In the genomic region with DNA sequence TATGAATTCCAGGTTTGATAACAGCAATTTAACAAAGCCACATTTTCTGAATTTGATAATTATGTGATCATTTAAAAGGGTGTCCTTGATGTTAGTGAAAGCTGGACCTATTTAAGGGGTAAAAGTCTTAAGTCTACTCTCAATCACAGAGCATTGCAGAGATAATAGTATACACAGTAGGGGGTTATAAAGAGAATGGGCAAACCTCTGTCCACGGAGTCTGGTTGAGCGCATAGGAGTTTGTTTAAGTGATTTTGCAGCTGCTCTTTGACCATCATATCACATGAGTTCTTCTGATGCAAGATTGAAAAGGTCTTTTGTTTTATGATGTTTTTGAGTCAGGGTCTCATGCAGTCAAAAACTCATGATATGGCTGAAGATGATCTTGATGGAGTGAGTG, we compare ENCODE assay signal across 28 mouse cellular contexts. TPM values are rescaled to one million over a fixed set of nuclear protein-coding genes. Genes with fewer than 3 reads are reported as not detected.
DNase-seq lines count a peak whose midpoint lies in the region; ATAC-seq and TF ChIP-seq lines count a peak whose summit lies in the region.
"Had no signal": no experiment of that assay in that cellular context is flagged by ENCODE, and none has a peak within 500 bp of the region (broad histone marks: within the 10 kb centered on the region; RNA-seq: fewer than 3 reads in every experiment).

No protein-coding gene starts in this region.

- no peaks in the 10 kb centered on the region for H3K4me1 ChIP-seq in intestine, postnatal 0 days (replicated peaks; ENCODE audit: control insufficient read depth, insufficient read depth, low read length)
- H3K4me1 ChIP-seq in intestine, embryonic 15.5 days (replicated peaks), result no peaks in the 10 kb centered on the region
- H3K4me1 ChIP-seq: hindbrain, embryonic 15.5 days had no signal

- ATAC-seq in intestine, postnatal 0 days, result 0 out of 2 replicates have a peak, but pooled peaks have one; percentile 35
- no peak for ATAC-seq in intestine, embryonic 15.5 days
- ATAC-seq: activated CD4-positive, CD25-positive, alpha-beta regulatory T cell, adult 4 months; forebrain, embryonic 13.5 days; forebrain, embryonic 16.5 days; Patski had no signal

- H3K9ac ChIP-seq in intestine, postnatal 0 days (ENCODE audit: low read depth, low read length), result no peak overlapping the region
- no peak overlapping the region for H3K9ac ChIP-seq in intestine, embryonic 15.5 days
- H3K9ac ChIP-seq: embryonic facial prominence, embryonic 13.5 days; forebrain, embryonic 13.5 days; hindbrain, embryonic 12.5 days; hindbrain, embryonic 15.5 days had no signal

- H3K4me2 ChIP-seq in intestine, postnatal 0 days (replicated peaks; ENCODE audit: low read depth), result no peak overlapping the region
- H3K4me2 ChIP-seq in intestine, embryonic 15.5 days (replicated peaks), result no peak overlapping the region
- H3K4me2 ChIP-seq: embryonic facial prominence, embryonic 13.5 days; forebrain, embryonic 13.5 days; heart, embryonic 11.5 days; hindbrain, embryonic 12.5 days; hindbrain, embryonic 15.5 days had no signal

- no peak overlapping the region for H3K4me3 ChIP-seq in intestine, postnatal 0 days (ENCODE audit: low read depth, low read length)
- H3K4me3 ChIP-seq in intestine, embryonic 15.5 days (replicated peaks), result no peak overlapping the region
- H3K4me3 ChIP-seq: embryonic facial prominence, embryonic 10.5 days; embryonic facial prominence, embryonic 13.5 days; erythroblast, embryonic 14.5 days; forebrain, embryonic 13.5 days; gastrocnemius, adult 2 months; hindbrain, embryonic 12.5 days; hindbrain, embryonic 15.5 days had no signal

- TF ChIP-seq CTCF in intestine, postnatal 0 days (IDR thresholded peaks at IDR 0.05; ENCODE audit: low read depth), result no peak

- 47% methylated on average over 2 of the region's 2 CpGs for WGBS in intestine, postnatal 0 days
- WGBS in intestine, embryonic 15.5 days, result 70% methylated on average over 2 of the region's 2 CpGs

- no peaks in the 10 kb centered on the region for H3K27me3 ChIP-seq in intestine, postnatal 0 days (replicated peaks; ENCODE audit: control insufficient read depth, insufficient read depth, low read length)
- H3K27me3 ChIP-seq in intestine, embryonic 15.5 days (replicated peaks), result no peaks in the 10 kb centered on the region
- H3K27me3 ChIP-seq: embryonic facial prominence, embryonic 13.5 days; forebrain, embryonic 13.5 days; hindbrain, embryonic 12.5 days; hindbrain, embryonic 15.5 days; Patski had no signal

- no peaks in the 10 kb centered on the region for H3K9me3 ChIP-seq in intestine, postnatal 0 days (ENCODE audit: control insufficient read depth)
- H3K9me3 ChIP-seq in intestine, embryonic 15.5 days, result no peaks in the 10 kb centered on the region
- H3K9me3 ChIP-seq: embryonic facial prominence, embryonic 10.5 days; embryonic facial prominence, embryonic 13.5 days; forebrain, embryonic 13.5 days; G1E; hindbrain, embryonic 12.5 days; hindbrain, embryonic 15.5 days had no signal

- no peaks in the 10 kb centered on the region for H3K36me3 ChIP-seq in intestine, postnatal 0 days (ENCODE audit: control insufficient read depth, insufficient read depth)
- H3K36me3 ChIP-seq in intestine, embryonic 15.5 days, result no peaks in the 10 kb centered on the region
- H3K36me3 ChIP-seq: embryonic facial prominence, embryonic 10.5 days; embryonic facial prominence, embryonic 13.5 days; G1E; hindbrain, embryonic 12.5 days; hindbrain, embryonic 15.5 days had no signal

- DNase-seq in ES-CJ7 (ENCODE audit: low read depth, low spot score) (peak; percentile 70), ZHBTc4 (ENCODE audit: low read depth, low spot score) (peak; percentile 56)
- DNase-seq in cerebellum, postnatal 10 days, result no peak
- DNase-seq in right cerebral cortex, adult 18-20 months, result no peak
- DNase-seq: adrenal gland, postnatal 10 days; adrenal gland, postnatal 36 days; cerebellum, adult 11 months; cerebellum, adult 2 months; cerebellum, adult 9-11 months; cerebellum, postnatal 36 days; embryo, embryonic 11 days; gastrocnemius, adult 2 months; gastrocnemius, postnatal 14 days; heart, adult 11 months; kidney, adult 18-20 months had no signal

- no peak overlapping the region for H3K27ac ChIP-seq in intestine, postnatal 0 days (ENCODE audit: low read depth, low read length)
- H3K27ac ChIP-seq in intestine, embryonic 15.5 days, result no peak overlapping the region
- H3K27ac ChIP-seq: embryonic facial prominence, embryonic 10.5 days; embryonic facial prominence, embryonic 13.5 days; forebrain, embryonic 13.5 days; gastrocnemius, adult 2 months; hindbrain, embryonic 12.5 days; hindbrain, embryonic 15.5 days had no signal

RNA-seq across cellular contexts. Expression of a gene that starts 3.0 kb away (rescaled TPM):
- 4.8 and 5.5 TPM in 2 replicates for polyA plus RNA-seq in intestine, postnatal 0 days (2015; fragmentation: Nextera tagmentation; extraction: Ambion mirVana)
- 10.6 and 11.4 TPM in 2 replicates for polyA plus RNA-seq in intestine, embryonic 15.5 days (2015; fragmentation: Nextera tagmentation; extraction: Ambion mirVana)

Comparison
In these comparisons a context has a peak if more than half of its experiments do, and no peak if none do; other contexts are left out.
1. DNase-seq: peak in ES-CJ7 (single experiment) and ZHBTc4 (single experiment); none in cerebellum, postnatal 10 days (0 of 2) and right cerebral cortex, adult 18-20 months (single experiment).